Mouse (Mus musculus): ENCODE data around the gene Arid4a. TPM values are rescaled to one million over a fixed set of nuclear protein-coding genes. Genes with fewer than 3 reads are reported as not detected.

The Arid4a gene
- polyA plus RNA-seq, 1 experiment from 2014 or later = 29.5 TPM

GRCm38 (mm10) chr12:71000344-71000743 lies 15.4 kb upstream of the Arid4a start:
- Histone ChIP-seq H3K4me2 (ENCODE audit: low read length) (no peak overlapping the region), H3K27ac (replicated peaks in 1 of 2; ENCODE audit: control insufficient read depth in 1 of 2, insufficient read depth in 1 of 2, low read depth in 2 of 2, low read length in 2 of 2) (peak overlapping the region in 1 of 2 experiments; percentile 63; a peak in 1 of 4 replicates), H3K9me3 (ENCODE audit: control insufficient read depth, low read length) (no peaks in the 10 kb centered on the region), H3K4me3 (ENCODE audit: control insufficient read depth in 1 of 2, insufficient read depth in 1 of 2, low read depth in 1 of 2, low read length in 2 of 2) (no peak overlapping the region), H3K27me3 (ENCODE audit: control insufficient read depth, insufficient read depth, low read length) (no peaks in the 10 kb centered on the region), H3K36me3 (ENCODE audit: control insufficient read depth, insufficient read depth, low read length) (peaks cover 59% of the 10 kb centered on the region), H3K4me1 (ENCODE audit: control insufficient read depth in 2 of 2, insufficient read depth in 2 of 2, low read length in 2 of 2) (peaks cover 0 to 13% of the 10 kb centered on the region in 2 experiments; a peak in 2 of 4 replicates), H3K9ac (ENCODE audit: low read length) (no peak overlapping the region)
- no peak for ATAC-seq (ENCODE audit: insufficient number of reproducible peaks, insufficient read depth, low FRiP score, low read depth)
- 80% methylated on average over 1 of the region's 1 CpGs for WGBS

DNA sequence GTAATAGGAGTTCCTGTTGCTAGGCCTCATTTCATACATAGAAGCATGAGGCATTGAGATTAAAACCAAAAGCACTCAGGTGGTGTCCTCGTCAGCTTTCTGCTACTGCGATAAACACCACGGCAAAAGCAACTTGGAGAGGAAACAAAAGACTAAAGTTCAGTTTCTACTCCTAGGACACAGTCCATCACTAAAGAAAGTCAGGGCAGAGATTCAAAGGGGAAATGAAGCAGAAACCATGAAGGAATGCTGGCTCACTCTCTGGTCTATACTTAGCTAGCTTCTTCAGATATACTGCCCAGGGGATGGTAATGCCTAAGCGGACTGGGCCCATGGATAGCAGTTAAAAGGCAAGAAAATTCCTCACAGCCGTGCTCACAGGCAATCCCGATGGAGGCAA lies 14.3 kb upstream of the Arid4a start:
- H3K9me3 ChIP-seq (ENCODE audit: control insufficient read depth, low read length) = no peaks in the 10 kb centered on the region
- no peaks in the 10 kb centered on the region for H3K27me3 ChIP-seq (ENCODE audit: control insufficient read depth, insufficient read depth, low read length)
- no peak for ATAC-seq (ENCODE audit: insufficient number of reproducible peaks, insufficient read depth, low FRiP score, low read depth)
- H3K27ac ChIP-seq (replicated peaks in 1 of 2; ENCODE audit: control insufficient read depth in 1 of 2, insufficient read depth in 1 of 2, low read depth in 2 of 2, low read length in 2 of 2) = no peak overlapping the region
- no peak overlapping the region for H3K9ac ChIP-seq (ENCODE audit: low read length)
- no peak overlapping the region for H3K4me2 ChIP-seq (ENCODE audit: low read length)
- peaks cover 0 to 16% of the 10 kb centered on the region in 2 experiments; a peak in 2 of 4 replicates for H3K4me1 ChIP-seq (ENCODE audit: control insufficient read depth in 2 of 2, insufficient read depth in 2 of 2, low read length in 2 of 2)
- no peak overlapping the region for H3K4me3 ChIP-seq (ENCODE audit: control insufficient read depth in 1 of 2, insufficient read depth in 1 of 2, low read depth in 1 of 2, low read length in 2 of 2)
- WGBS = 73% methylated on average over 6 of the region's 6 CpGs
- H3K36me3 ChIP-seq (ENCODE audit: control insufficient read depth, insufficient read depth, low read length) = peaks cover 59% of the 10 kb centered on the region

GRCm38 (mm10) chr12:71003760-71004426 lies 11.9 kb upstream of the Arid4a start:
- Histone ChIP-seq H3K36me3 (ENCODE audit: control insufficient read depth, insufficient read depth, low read length) (peaks cover 63% of the 10 kb centered on the region), H3K4me3 (ENCODE audit: control insufficient read depth in 1 of 2, insufficient read depth in 1 of 2, low read depth in 1 of 2, low read length in 2 of 2) (no peak overlapping the region), H3K9me3 (ENCODE audit: control insufficient read depth, low read length) (no peaks in the 10 kb centered on the region), H3K27me3 (ENCODE audit: control insufficient read depth, insufficient read depth, low read length) (no peaks in the 10 kb centered on the region), H3K4me2 (ENCODE audit: low read length) (no peak overlapping the region), H3K9ac (ENCODE audit: low read length) (no peak overlapping the region), H3K27ac (replicated peaks in 1 of 2; ENCODE audit: control insufficient read depth in 1 of 2, insufficient read depth in 1 of 2, low read depth in 2 of 2, low read length in 2 of 2) (no peak overlapping the region), H3K4me1 (ENCODE audit: control insufficient read depth in 2 of 2, insufficient read depth in 2 of 2, low read length in 2 of 2) (peaks cover 0 to 13% of the 10 kb centered on the region in 2 experiments; a peak in 2 of 4 replicates)
- ATAC-seq (ENCODE audit: insufficient number of reproducible peaks, insufficient read depth, low FRiP score, low read depth) = 0 out of 2 replicates have a peak, but pooled peaks have one; percentile 24
- WGBS = 88% methylated on average over 5 of the region's 6 CpGs

DNA sequence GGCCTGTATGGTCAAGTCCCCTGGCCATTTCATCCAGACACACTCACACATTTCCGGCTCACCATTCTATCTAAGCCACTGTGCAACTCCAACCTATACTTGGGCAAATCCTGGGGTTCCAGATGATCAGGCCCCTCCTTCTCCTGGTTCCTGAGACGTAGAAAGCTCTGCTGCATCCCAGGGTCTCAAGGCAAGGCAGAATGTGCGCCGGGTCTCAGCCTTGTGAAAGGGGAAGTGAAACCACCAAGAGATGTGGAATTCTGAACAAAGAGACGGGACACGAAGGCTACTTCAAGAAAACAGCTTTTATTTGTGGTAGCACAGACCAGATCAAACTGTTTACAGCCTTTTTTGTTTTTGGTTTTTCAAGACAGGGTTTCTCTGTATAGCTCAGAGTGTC lies 9.6 kb upstream of the Arid4a start:
- peaks cover 0 to 12% of the 10 kb centered on the region in 2 experiments; a peak in 2 of 4 replicates for H3K4me1 ChIP-seq (ENCODE audit: control insufficient read depth in 2 of 2, insufficient read depth in 2 of 2, low read length in 2 of 2)
- no peak overlapping the region for H3K4me3 ChIP-seq (ENCODE audit: control insufficient read depth in 1 of 2, insufficient read depth in 1 of 2, low read depth in 1 of 2, low read length in 2 of 2)
- H3K27me3 ChIP-seq (ENCODE audit: control insufficient read depth, insufficient read depth, low read length) = no peaks in the 10 kb centered on the region
- no peak overlapping the region for H3K27ac ChIP-seq (replicated peaks in 1 of 2; ENCODE audit: control insufficient read depth in 1 of 2, insufficient read depth in 1 of 2, low read depth in 2 of 2, low read length in 2 of 2)
- H3K9me3 ChIP-seq (ENCODE audit: control insufficient read depth, low read length) = no peaks in the 10 kb centered on the region
- WGBS = 94% methylated on average over 6 of the region's 6 CpGs
- peaks cover 81% of the 10 kb centered on the region for H3K36me3 ChIP-seq (ENCODE audit: control insufficient read depth, insufficient read depth, low read length)
- no peak for ATAC-seq (ENCODE audit: insufficient number of reproducible peaks, insufficient read depth, low FRiP score, low read depth)
- H3K4me2 ChIP-seq (ENCODE audit: low read length) = no peak overlapping the region
- H3K9ac ChIP-seq (ENCODE audit: low read length) = no peak overlapping the region

GRCm38 (mm10) chr12:71006901-71007300 lies 8.9 kb upstream of the Arid4a start:
- peaks cover 84% of the 10 kb centered on the region for H3K36me3 ChIP-seq (ENCODE audit: control insufficient read depth, insufficient read depth, low read length)
- no peak overlapping the region for H3K4me3 ChIP-seq (ENCODE audit: control insufficient read depth in 1 of 2, insufficient read depth in 1 of 2, low read depth in 1 of 2, low read length in 2 of 2)
- 48% methylated on average over 7 of the region's 7 CpGs for whole genome bisulfite sequencing
- H3K27ac ChIP-seq (replicated peaks in 1 of 2; ENCODE audit: control insufficient read depth in 1 of 2, insufficient read depth in 1 of 2, low read depth in 2 of 2, low read length in 2 of 2) = 0 out of 4 replicates have a peak overlapping the region, but pooled peaks of 1 of the 2 experiments have one; percentile 28
- peaks cover 0 to 14% of the 10 kb centered on the region in 2 experiments; a peak in 2 of 4 replicates for H3K4me1 ChIP-seq (ENCODE audit: control insufficient read depth in 2 of 2, insufficient read depth in 2 of 2, low read length in 2 of 2)
- H3K27me3 ChIP-seq (ENCODE audit: control insufficient read depth, insufficient read depth, low read length) = no peaks in the 10 kb centered on the region
- H3K9ac ChIP-seq (ENCODE audit: low read length) = no peak overlapping the region
- no peak for ATAC-seq (ENCODE audit: insufficient number of reproducible peaks, insufficient read depth, low FRiP score, low read depth)
- no peaks in the 10 kb centered on the region for H3K9me3 ChIP-seq (ENCODE audit: control insufficient read depth, low read length)
- no peak overlapping the region for H3K4me2 ChIP-seq (ENCODE audit: low read length)

DNA sequence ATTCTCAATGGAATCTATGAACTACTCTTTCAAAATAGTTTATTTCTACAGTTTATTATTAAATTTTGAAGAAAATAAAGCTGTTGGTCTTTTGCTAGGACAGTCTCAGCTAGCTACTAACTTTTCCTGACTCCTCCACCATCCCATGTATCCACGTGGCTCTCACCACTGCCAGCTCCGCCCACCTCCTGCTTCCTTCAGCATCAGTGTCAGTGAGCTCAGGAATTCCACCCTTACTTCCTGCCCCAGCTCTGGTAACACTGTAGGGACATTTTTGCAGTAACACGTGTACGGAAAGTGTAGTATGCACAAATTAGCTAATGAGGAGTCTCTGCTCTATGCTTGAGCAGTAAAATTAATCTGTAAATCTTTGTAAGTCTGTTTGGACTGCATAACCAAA lies 6.0 kb upstream of the Arid4a start:
- H3K9ac ChIP-seq (ENCODE audit: low read length) = no peak overlapping the region
- H3K4me2 ChIP-seq (ENCODE audit: low read length) = no peak overlapping the region
- no peaks in the 10 kb centered on the region for H3K27me3 ChIP-seq (ENCODE audit: control insufficient read depth, insufficient read depth, low read length)
- 0 out of 2 replicates have a peak, but pooled peaks have one; percentile 60 for ATAC-seq (ENCODE audit: insufficient number of reproducible peaks, insufficient read depth, low FRiP score, low read depth)
- no peaks in the 10 kb centered on the region for H3K9me3 ChIP-seq (ENCODE audit: control insufficient read depth, low read length)
- no peak overlapping the region; a peak in 1 of 4 replicates for H3K27ac ChIP-seq (replicated peaks in 1 of 2; ENCODE audit: control insufficient read depth in 1 of 2, insufficient read depth in 1 of 2, low read depth in 2 of 2, low read length in 2 of 2)
- peaks cover 4 to 38% of the 10 kb centered on the region in 2 experiments for H3K4me1 ChIP-seq (ENCODE audit: control insufficient read depth in 2 of 2, insufficient read depth in 2 of 2, low read length in 2 of 2)
- 33% methylated on average over 4 of the region's 4 CpGs for WGBS
- H3K36me3 ChIP-seq (ENCODE audit: control insufficient read depth, insufficient read depth, low read length) = peaks cover 82% of the 10 kb centered on the region
- no peak overlapping the region for H3K4me3 ChIP-seq (ENCODE audit: control insufficient read depth in 1 of 2, insufficient read depth in 1 of 2, low read depth in 1 of 2, low read length in 2 of 2)

DNA sequence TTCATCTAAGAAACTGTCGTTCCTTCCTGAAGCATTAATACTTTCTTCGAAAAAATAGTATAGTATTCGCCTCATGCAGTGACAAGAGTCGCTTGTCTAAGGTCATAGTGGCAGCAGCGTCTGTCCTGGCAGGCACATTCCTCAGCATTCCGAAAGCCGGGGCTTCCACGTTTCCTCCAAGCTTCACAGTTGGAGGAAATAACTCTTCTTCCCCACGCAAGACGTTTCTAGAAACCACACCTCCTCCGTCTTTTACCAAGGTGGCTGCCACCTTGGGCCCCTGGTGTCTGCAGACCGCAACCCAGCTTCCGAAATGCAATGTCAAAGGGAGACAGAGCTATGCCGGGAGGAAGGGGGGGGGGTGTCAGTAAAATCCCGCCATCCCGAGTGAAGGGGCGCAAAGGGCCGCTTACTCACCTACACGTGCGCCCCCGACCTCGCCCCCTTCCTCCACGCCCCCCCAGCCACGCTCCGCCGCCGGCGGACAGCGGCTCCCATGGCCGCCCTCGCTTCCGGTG lies 886 bp upstream of the Arid4a start:
- peak overlapping the region; percentile 84 for H3K4me2 ChIP-seq (ENCODE audit: low read length)
- H3K27ac ChIP-seq (replicated peaks in 1 of 2; ENCODE audit: control insufficient read depth in 1 of 2, insufficient read depth in 1 of 2, low read depth in 2 of 2, low read length in 2 of 2) = peak overlapping the region; percentile 100
- WGBS = 1% methylated on average over 32 of the region's 32 CpGs
- peaks cover 4 to 34% of the 10 kb centered on the region in 2 experiments for H3K4me1 ChIP-seq (ENCODE audit: control insufficient read depth in 2 of 2, insufficient read depth in 2 of 2, low read length in 2 of 2)
- peak overlapping the region; percentile 92 for H3K9ac ChIP-seq (ENCODE audit: low read length)
- H3K27me3 ChIP-seq (ENCODE audit: control insufficient read depth, insufficient read depth, low read length) = no peaks in the 10 kb centered on the region
- peak overlapping the region; percentile 98 to 99 for H3K4me3 ChIP-seq (ENCODE audit: control insufficient read depth in 1 of 2, insufficient read depth in 1 of 2, low read depth in 1 of 2, low read length in 2 of 2)
- peak; percentile 64; the same call in 1 of the 2 replicates for ATAC-seq (ENCODE audit: insufficient number of reproducible peaks, insufficient read depth, low FRiP score, low read depth)
- H3K36me3 ChIP-seq (ENCODE audit: control insufficient read depth, insufficient read depth, low read length) = peaks cover 40% of the 10 kb centered on the region
- H3K9me3 ChIP-seq (ENCODE audit: control insufficient read depth, low read length) = no peaks in the 10 kb centered on the region

Measured in heart, embryonic 14.5 days (tissue).